Mouse (Mus musculus): ENCODE results near the gene Cyp4v3.

GRCm38 (mm10) chr8:45330856-45331255 is 2.2 kb downstream of the Cyp4v3 start:
- no peak for TF ChIP-seq ZC3H11A (IDR thresholded peaks at IDR 0.05; ENCODE audit: borderline replicate concordance, low read depth, low read length)
- TF ChIP-seq ZNF384 (IDR thresholded peaks at IDR 0.05; ENCODE audit: low read depth, low read length) = no peak

Measured in ES-E14 (cell line).